Mouse (Mus musculus) effector memory CD4-positive, alpha-beta T cell, adult 7 months (primary cell): Measurements from ENCODE around the gene Slc24a3. TPM values are rescaled to one million over a fixed set of nuclear protein-coding genes. Genes with fewer than 3 reads are reported as not detected.

Experiments
- polyA plus RNA-seq: library from polyadenylated mRNA; unstranded; fragments of 100-300 nt; shearing (Covaris generic); gene quantifications from one replicate; pipeline ENCODE4 v1.2.1, GENCODE M21; 2017

The Slc24a3 gene
- 0.21 TPM for polyA plus RNA-seq

DNA sequence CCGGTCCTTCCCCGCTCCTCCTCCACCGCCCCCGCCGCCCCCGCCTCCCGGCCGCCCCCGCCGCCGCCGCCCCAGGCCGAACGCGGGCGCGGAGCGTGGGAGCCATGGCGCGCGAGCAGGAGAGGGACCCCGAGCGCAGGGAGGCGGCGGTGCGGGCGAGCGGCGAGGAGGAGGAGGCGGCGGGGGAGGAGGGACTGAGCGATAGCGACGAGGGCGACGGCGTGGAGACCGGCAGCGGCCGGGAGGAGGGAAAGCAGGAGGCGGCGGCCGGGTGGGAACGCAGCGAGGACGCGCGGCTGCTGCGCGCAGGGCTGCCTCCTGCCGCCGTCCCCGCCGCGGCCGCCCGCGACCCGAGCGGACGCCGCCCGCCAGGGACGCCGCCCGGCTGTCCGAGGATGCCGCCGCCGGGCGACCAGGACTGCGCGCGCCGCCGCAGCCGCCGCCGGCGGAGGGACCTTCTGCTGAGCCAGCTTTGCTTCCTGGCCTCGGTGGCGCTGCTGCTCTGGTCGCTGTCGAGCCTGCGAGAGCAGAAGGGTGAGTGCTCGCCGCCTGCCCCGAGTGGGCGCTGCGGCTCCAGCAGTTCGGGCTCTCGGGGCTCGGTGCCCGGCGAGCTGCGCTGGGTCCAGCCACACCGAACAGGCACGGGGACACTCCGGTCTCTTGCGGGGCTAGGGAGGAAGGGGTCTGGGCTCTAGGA, at the start of gene Slc24a3:
TSS of gene Slc24a3 (plus strand) at position 91 of the 697 bp plus-strand sequence.

DNA sequence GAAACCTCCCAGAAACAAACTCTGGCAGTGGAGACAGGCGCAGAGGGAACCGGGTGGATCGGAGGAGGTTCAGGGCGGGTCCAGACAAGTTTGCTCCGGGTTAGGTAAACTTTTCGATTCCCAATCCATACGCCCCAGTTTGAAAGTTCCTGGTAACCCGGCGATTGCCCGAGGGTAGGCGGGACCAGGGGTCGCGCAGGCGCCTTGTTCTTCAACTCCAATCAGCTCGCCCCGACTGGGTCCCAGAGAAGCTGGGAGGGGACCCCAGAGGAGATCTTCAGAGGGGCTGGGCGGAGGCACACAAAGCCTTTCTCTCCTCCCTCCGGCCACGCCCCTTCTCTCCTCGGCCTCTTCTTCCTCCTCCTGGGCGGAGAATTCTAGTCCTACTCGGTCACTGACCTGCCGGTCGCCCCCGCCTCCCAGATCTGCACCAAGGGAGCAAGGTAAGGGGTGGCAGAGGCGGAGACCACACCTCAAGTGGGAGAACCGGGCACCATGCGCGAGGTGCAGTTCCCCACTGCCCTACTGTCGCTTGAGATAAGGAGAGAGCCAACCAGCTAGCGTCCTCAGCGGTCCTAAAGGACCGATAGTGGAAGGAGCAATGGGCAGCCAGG, 507.7 kb downstream of the Slc24a3 start, which contains the start of gene Rin2:
TSS of gene Rin2 (plus strand) at position 74 of the 614 bp plus-strand sequence.

